Mouse (Mus musculus) bone marrow macrophage, adult 2 months (primary cell): Measurements from ENCODE around the gene Rere.

Experiments used
- CTCF ChIP-seq: IDR thresholded peaks from 2 replicates; pipeline ENCODE4 v1.5.1; 2012; ENCODE audit warnings: low read depth, mild to moderate bottlenecking, low read length, moderate library complexity
- POLR2A ChIP-seq: IDR thresholded peaks from 2 replicates; pipeline ENCODE4 v1.6.1; 2012; ENCODE audit warnings: mild to moderate bottlenecking, low read depth, low read length, borderline replicate concordance

- TF ChIP-seq CTCF (no peak), POLR2A (no peak)
Observed at GRCm38 (mm10) chr4:150603366-150604061, 322.1 kb downstream of the Rere start.
